Mouse (Mus musculus) left cerebral cortex, postnatal 10 days (tissue): ENCODE data around the gene Rbx1. TPM values are rescaled to one million over a fixed set of nuclear protein-coding genes. Genes with fewer than 3 reads are reported as not detected.
"Not testable (repeated sequence)": the region's sequence is repeated elsewhere in the genome, so short reads cannot be mapped to it uniquely, and the experiment has no call there.

Experiments
- DNase-seq, 2 experiments: peaks; one replicate each; pipeline ENCODE4 v3.0.0; 2021 to 2022; ENCODE audit warnings: low spot score in 2 of 2, mixed read lengths in 1 of 2; ENCODE audit errors: extremely low spot score in 1 of 2
- intact Hi-C: fragments of 180-260 bp; cut with DNase I; formaldehyde crosslinking; loops from one replicate; pipeline ENCODE4 v1.15.1; 2025
- total RNA-seq, 2 experiments: library from RNA; stranded (reverse); gene quantifications; 2 replicates each; pipeline ENCODE4 v1.2.3; 2021

The Rbx1 gene
- total RNA-seq, 2 experiments from 2014 or later, result 140 TPM

DNA sequence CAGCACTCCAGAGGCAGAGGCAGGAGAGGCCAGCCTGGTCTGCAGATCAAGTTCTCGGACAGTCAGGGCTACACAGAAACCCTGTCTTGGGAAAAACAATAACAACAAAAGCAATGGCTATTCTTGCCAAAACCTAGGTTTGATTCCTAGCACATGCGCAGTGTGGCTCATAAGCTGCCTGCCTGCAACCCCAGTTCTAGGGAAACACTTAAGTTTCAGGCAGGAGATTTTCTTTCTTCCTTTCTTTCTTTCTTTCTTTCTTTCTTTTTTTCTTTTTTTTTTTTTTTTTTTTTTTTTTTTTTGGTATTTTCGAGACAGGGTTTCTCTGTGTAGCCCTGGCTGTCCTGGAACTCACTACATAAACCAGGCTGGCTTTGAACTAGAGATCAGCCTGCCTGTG is 14.2 kb downstream of the Rbx1 start:
- intact Hi-C loops, result loop anchor here (5.0 kb wide), 1 partner anchor 42 kb away; no protein-coding TSS in a partner anchor
- DNase-seq, result not testable (repeated sequence)

- peak in 1 of 2 experiments; percentile 54 for DNase-seq
- intact Hi-C loops, result loop anchor here (5.0 kb wide), 1 partner anchor 41 kb away; no protein-coding TSS in a partner anchor
Observed at GRCm38 (mm10) chr15:81480977-81481379, 14.9 kb downstream of the Rbx1 start.

DNA sequence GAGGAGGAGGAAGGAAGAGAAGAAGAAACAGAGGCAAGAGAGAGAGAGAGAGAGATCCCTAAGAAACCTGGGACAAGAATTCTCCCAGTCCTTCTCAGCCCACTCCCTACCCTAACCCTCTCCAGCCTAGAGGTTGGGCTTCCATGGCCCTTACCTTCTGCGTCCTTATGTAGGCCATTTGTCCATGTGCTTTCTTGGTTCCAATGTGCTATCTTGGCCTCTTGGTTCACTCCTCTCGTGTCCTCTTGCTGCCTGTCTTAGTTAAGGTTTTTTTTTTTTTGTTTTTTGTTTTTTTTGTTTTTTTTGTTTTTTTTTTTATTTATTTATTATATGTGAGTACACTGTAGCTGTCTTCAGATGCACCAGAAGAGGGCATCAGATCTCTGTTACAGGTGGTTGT is 16.9 kb downstream of the Rbx1 start:
- DNase-seq, result no peak
- intact Hi-C loops, result loop anchor here (5.0 kb wide), 1 partner anchor 39 kb away; no protein-coding TSS in a partner anchor

DNA sequence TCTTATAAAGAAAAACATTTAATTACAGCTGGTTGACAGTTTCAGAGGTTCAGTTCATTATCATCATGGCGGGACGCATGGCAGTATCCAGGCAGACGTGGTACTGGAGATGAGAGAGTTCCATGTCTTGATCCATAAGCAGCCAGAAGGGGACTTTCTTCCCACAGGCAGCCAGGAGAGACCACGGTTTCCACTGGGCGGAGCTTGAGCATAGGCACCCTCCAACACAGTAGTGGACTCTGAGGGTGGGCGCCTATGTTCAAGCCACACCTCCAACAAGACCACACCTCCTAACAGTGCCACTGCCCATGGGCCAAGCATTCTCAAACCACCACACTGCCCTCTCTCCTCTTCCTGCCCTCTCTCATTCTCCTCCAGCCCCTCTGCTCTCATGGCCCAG is 17.6 kb downstream of the Rbx1 start:
- intact Hi-C loops, result loop anchor here (5.0 kb wide), 1 partner anchor 39 kb away; no protein-coding TSS in a partner anchor

DNA sequence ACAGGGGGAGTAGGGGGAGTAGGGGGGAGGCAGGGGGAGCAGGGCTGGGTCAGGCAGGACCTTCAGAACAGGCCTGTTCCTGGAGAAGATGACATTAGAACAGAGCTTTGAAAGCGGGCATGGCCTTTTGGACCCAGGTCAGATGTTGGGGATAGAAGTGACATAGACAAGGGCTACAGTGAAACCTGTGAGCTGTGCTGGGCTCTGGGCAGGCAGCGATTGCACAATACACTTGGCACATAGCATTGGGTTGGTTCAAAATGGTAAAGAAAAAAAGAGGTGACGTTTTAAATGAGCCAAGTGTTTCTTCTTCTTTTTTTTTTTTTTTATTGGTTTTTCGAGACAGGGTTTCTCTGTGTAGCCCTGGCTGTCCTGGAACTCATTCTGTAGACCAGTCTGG is 19.4 kb downstream of the Rbx1 start:
- intact Hi-C loops, result loop anchor here (5.0 kb wide), 1 partner anchor 82 kb away; no protein-coding TSS in a partner anchor

More for the DNA sequence above, 17.6 kb downstream of the Rbx1 start:
- DNase-seq, result no peak

DNA sequence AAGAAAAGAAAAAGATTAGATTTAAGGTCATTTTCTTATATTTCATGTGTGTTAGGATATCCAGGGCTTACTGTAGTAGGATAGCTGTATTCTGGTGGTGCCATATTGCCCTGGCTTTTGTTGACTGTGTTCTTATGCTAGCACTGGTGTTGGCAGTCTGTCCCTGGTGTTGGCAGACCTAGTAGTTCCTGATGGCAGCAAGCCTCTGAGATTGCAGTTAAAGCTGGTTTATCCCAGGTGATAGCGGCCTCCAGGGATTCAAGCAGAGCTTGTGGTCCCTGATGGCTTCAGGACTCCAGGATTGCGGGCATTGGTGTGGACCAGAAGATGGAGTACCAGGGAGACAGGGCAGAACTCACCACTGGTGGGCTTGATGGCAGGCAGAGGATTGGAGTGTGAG is 37.4 kb downstream of the Rbx1 start:
- no peak for DNase-seq

More for the DNA sequence above, 19.4 kb downstream of the Rbx1 start:
- no peak for DNase-seq

GRCm38 (mm10) chr15:81503995-81504394 is 37.9 kb downstream of the Rbx1 start:
- DNase-seq, result no peak
- intact Hi-C loops, result no loop called here

More for the DNA sequence above, 37.4 kb downstream of the Rbx1 start:
- intact Hi-C loops, result no loop called here

DNA sequence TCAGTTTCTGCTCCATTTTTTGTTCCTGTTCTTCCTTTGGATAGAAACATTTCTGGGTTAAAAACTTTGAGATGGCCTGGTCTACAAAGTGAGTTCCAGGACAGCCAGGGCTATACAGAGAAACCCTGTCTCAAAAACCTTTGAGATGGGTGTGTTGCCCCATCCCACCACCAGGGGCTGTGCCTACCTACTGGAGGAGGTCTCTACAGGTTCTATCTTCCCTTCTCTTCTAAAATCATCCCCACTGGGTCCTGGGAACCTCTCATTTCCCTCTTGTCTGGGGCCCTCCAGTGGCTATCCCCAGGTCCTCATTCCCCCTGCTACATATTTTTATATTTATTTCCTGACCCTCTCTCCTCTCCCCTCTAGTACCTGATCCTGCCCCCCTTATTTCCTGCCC is 41.1 kb downstream of the Rbx1 start:
- intact Hi-C loops, result no loop called here
- DNase-seq, result no peak

GRCm38 (mm10) chr15:81510621-81511020 is 44.5 kb downstream of the Rbx1 start:
- no peak for DNase-seq
- intact Hi-C loops, result no loop called here

DNA sequence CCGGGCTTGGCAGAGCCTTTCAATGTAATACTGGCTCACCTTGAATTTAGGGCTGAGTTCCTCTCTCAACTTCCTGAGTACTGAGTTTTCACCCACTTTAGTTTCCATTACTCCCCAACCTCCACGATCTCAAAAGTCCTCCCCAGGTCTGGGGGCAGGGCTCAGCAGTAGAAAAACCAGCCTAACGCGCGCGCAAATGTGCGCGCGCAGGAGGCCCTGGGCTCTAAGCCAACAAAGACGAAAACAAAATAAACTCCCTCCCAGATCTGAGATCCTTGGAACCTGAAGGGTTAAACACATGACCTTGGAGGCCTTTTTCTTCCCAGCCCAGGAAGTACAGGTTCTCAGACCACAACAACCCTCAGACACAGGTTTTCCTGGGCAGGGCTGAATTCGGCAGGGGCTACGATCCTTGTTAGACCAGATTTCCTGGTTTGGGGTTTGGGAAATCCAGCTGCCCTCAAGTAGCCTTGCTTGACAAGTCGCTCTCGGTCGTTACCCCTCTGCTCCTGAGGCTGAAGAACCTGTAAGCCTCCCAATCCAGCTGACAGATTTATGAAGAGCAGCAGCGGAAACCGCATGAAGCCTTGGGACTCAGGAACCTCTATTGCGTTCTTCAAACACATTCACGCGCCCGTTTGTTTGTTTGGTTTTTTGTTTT is 45.6 kb downstream of the Rbx1 start:
- DNase-seq, result peak in 1 of 2 experiments; percentile 69
- intact Hi-C loops, result no loop called here

GRCm38 (mm10) chr15:81514111-81514971 is 48.2 kb downstream of the Rbx1 start:
- intact Hi-C loops, result no loop called here
- DNase-seq, result peak; percentile 40 to 92

- intact Hi-C loops, result no loop called here
- no peak for DNase-seq
Observed at GRCm38 (mm10) chr15:81515221-81515620, 49.1 kb downstream of the Rbx1 start.

- intact Hi-C loops, result no loop called here
- no peak for DNase-seq
Observed at GRCm38 (mm10) chr15:81518031-81518430, 51.9 kb downstream of the Rbx1 start.

GRCm38 (mm10) chr15:81518761-81519160 is 52.7 kb downstream of the Rbx1 start:
- intact Hi-C loops, result no loop called here
- DNase-seq, result no peak

- intact Hi-C loops, result loop anchor here (2.0 to 5.0 kb wide), 2 partner anchors 40 to 65 kb away; no protein-coding TSS in a partner anchor
- peak in 1 of 2 experiments; percentile 73 for DNase-seq
Observed at GRCm38 (mm10) chr15:81522036-81522751, 56.1 kb downstream of the Rbx1 start.

GRCm38 (mm10) chr15:81522761-81523168 is 56.7 kb downstream of the Rbx1 start:
- intact Hi-C loops, result loop anchor here (2.0 to 5.0 kb wide), 2 partner anchors 40 to 64 kb away; no protein-coding TSS in a partner anchor
- DNase-seq, result no peak

- intact Hi-C loops, result loop anchor here (2.0 to 5.0 kb wide), 2 partner anchors 41 to 63 kb away; no protein-coding TSS in a partner anchor
- peak; percentile 86 to 99 for DNase-seq
Observed at GRCm38 (mm10) chr15:81523169-81523871, 57.2 kb downstream of the Rbx1 start.

- intact Hi-C loops, result loop anchor here (2.0 to 5.0 kb wide), 2 partner anchors 42 to 63 kb away; no protein-coding TSS in a partner anchor
- DNase-seq, result no peak
Observed at GRCm38 (mm10) chr15:81523901-81524300, 57.8 kb downstream of the Rbx1 start.
